Mouse (Mus musculus) cortical plate, adult 2 months (tissue): ENCODE measurements around the gene Alkbh6. TPM values are rescaled to one million over a fixed set of nuclear protein-coding genes. Genes with fewer than 3 reads are reported as not detected.

ENCODE experiments used
- H3K27ac ChIP-seq: fragments of 200-500 bp; 2 replicates; pipeline ENCODE4 v1.5.1; 2012; ENCODE audit warnings: low read length, control low read depth, inconsistent platforms; ENCODE audit not compliant: insufficient read depth
- H3K4me1 ChIP-seq: fragments of 200-500 bp; 2 replicates; pipeline ENCODE4 v1.6.1; 2011; ENCODE audit warnings: low read length; ENCODE audit not compliant: control insufficient read depth, insufficient read depth
- H3K4me3 ChIP-seq: fragments of 200-500 bp; 2 replicates; pipeline ENCODE4 v1.5.1; 2011; ENCODE audit warnings: mild to moderate bottlenecking, low read length, control low read depth; ENCODE audit not compliant: insufficient read depth
- CTCF ChIP-seq: fragments of 200-500 bp; IDR thresholded peaks from 2 replicates; pipeline ENCODE4 v1.5.1; 2011; ENCODE audit warnings: mild to moderate bottlenecking, control low read depth, low read length; ENCODE audit not compliant: insufficient read depth; ENCODE audit errors: extremely low read depth
- POLR2A ChIP-seq: fragments of 200-500 bp; IDR thresholded peaks from 2 replicates; pipeline ENCODE4 v1.6.1; 2011; ENCODE audit warnings: mild to moderate bottlenecking, low read length, control low read depth; ENCODE audit not compliant: insufficient read depth; ENCODE audit errors: extremely low read depth
- polyA plus RNA-seq: library from polyadenylated mRNA; depleted of rRNA; stranded (reverse); fragments of >200 nt; gene quantifications from 2 replicates; pipeline ENCODE4 v1.2.3, GENCODE M21; 2012; rRNA removed

Gene Alkbh6
- polyA plus RNA-seq, 1 experiment: 135 TPM

GRCm38 (mm10) chr7:30346635-30347379, 38.3 kb downstream of the Alkbh6 start:
- no peak for TF ChIP-seq POLR2A
- TF ChIP-seq CTCF: no peak
- H3K4me3 ChIP-seq: no peak overlapping the region
- no peak overlapping the region for H3K27ac ChIP-seq
- peaks cover 6% of the 10 kb centered on the region; the same call in 1 of the 2 replicates for H3K4me1 ChIP-seq

GRCm38 (mm10) chr7:30347828-30348227, 39.3 kb downstream of the Alkbh6 start:
- Histone ChIP-seq H3K4me3 (no peak overlapping the region), H3K4me1 (peaks cover 6% of the 10 kb centered on the region; the same call in 1 of the 2 replicates), H3K27ac (no peak overlapping the region)
- TF ChIP-seq CTCF: peak; percentile 56; the same call in 1 of the 2 replicates
- TF ChIP-seq POLR2A: no peak

GRCm38 (mm10) chr7:30353279-30353822, 44.8 kb downstream of the Alkbh6 start:
- TF ChIP-seq POLR2A (no peak), CTCF (peak; percentile 81)
- Histone ChIP-seq H3K4me1 (peaks cover 4% of the 10 kb centered on the region; the same call in 1 of the 2 replicates), H3K4me3 (no peak overlapping the region), H3K27ac (no peak overlapping the region)

GRCm38 (mm10) chr7:30354059-30354458, 45.5 kb downstream of the Alkbh6 start:
- no peak for TF ChIP-seq CTCF
- TF ChIP-seq POLR2A: no peak
- no peaks in the 10 kb centered on the region for H3K4me1 ChIP-seq
- H3K4me3 ChIP-seq: no peak overlapping the region
- no peak overlapping the region for H3K27ac ChIP-seq

- Histone ChIP-seq H3K4me1 (peaks cover 10% of the 10 kb centered on the region), H3K27ac (no peak overlapping the region), H3K4me3 (no peak overlapping the region)
- TF ChIP-seq POLR2A (no peak), CTCF (no peak)
Measured at GRCm38 (mm10) chr7:30358378-30359186, 50.1 kb downstream of the Alkbh6 start.

GRCm38 (mm10) chr7:30359276-30359865, 50.9 kb downstream of the Alkbh6 start:
- Histone ChIP-seq H3K4me1 (peaks cover 11% of the 10 kb centered on the region), H3K4me3 (no peak overlapping the region), H3K27ac (no peak overlapping the region)
- TF ChIP-seq POLR2A (no peak), CTCF (no peak)

- TF ChIP-seq CTCF (no peak), POLR2A (no peak)
- peaks cover 11% of the 10 kb centered on the region for H3K4me1 ChIP-seq
- H3K4me3 ChIP-seq: no peak overlapping the region; the same call in 1 of the 2 replicates
- H3K27ac ChIP-seq: no peak overlapping the region
Measured at GRCm38 (mm10) chr7:30360028-30360427, 51.5 kb downstream of the Alkbh6 start.

GRCm38 (mm10) chr7:30362652-30363343, 54.3 kb downstream of the Alkbh6 start, which contains the start of gene Lrfn3:
Gene Lrfn3, minus strand, starts transcription at chr7:30362772.
- TF ChIP-seq POLR2A: no peak
- peaks cover 11% of the 10 kb centered on the region for H3K4me1 ChIP-seq
- H3K4me3 ChIP-seq: peak within 1 kb of the TSS; percentile 76
- H3K27ac ChIP-seq: peak within 1 kb of the TSS; percentile 67; the same call in 1 of the 2 replicates

- H3K27ac ChIP-seq: peak overlapping the region; percentile 67; the same call in 1 of the 2 replicates
- TF ChIP-seq POLR2A (no peak), CTCF (no peak)
- peak overlapping the region; percentile 76 for H3K4me3 ChIP-seq
- H3K4me1 ChIP-seq: peaks cover 11% of the 10 kb centered on the region
Measured at GRCm38 (mm10) chr7:30363344-30363738, 54.8 kb downstream of the Alkbh6 start.

Other genes with a start within 250 kb of the Alkbh6 start
- 2.3 and 2.5 TPM in 2 replicates for gene Zfp82, start 235.8 kb upstream of the Alkbh6 start, polyA plus RNA-seq
- gene Gm26920, start 218.3 kb upstream of the Alkbh6 start, polyA plus RNA-seq: 0.44 and 0.50 TPM in 2 replicates
- gene Zfp566, start 218.2 kb upstream of the Alkbh6 start, polyA plus RNA-seq: 6.0 and 7.0 TPM in 2 replicates
- 42.8 and 44.9 TPM in 2 replicates for gene Zfp260, start 213.9 kb upstream of the Alkbh6 start, polyA plus RNA-seq
- 9.8 and 10.4 TPM in 2 replicates for gene Zfp382, start 186.8 kb upstream of the Alkbh6 start, polyA plus RNA-seq
- gene Zfp146, start 139.0 kb upstream of the Alkbh6 start, polyA plus RNA-seq: 33.5 and 35.2 TPM in 2 replicates
- 7.4 TPM in 2 replicates for gene Cox7a1, start 124.6 kb upstream of the Alkbh6 start, polyA plus RNA-seq
- gene Capns1, start 109.9 kb upstream of the Alkbh6 start, polyA plus RNA-seq: 254 and 279 TPM in 2 replicates
- gene Polr2i, start 76.8 kb upstream of the Alkbh6 start, polyA plus RNA-seq: 152 and 157 TPM in 2 replicates
- gene Tbcb, start 76.4 kb upstream of the Alkbh6 start, polyA plus RNA-seq: 136 and 139 TPM in 2 replicates
- gene Ovol3, start 73.0 kb upstream of the Alkbh6 start, polyA plus RNA-seq: 0.15 TPM in 1 of 2 replicates, not detected in the other
- gene Thap8, start 28.6 kb upstream of the Alkbh6 start, polyA plus RNA-seq: 0.19 and 0.38 TPM in 2 replicates
- 3.2 and 4.1 TPM in 2 replicates for gene Wdr62, start 28.3 kb upstream of the Alkbh6 start, polyA plus RNA-seq
- 439 and 458 TPM in 2 replicates for gene Clip3, start 17.0 kb upstream of the Alkbh6 start, polyA plus RNA-seq
- 23.6 and 24.7 TPM in 2 replicates for gene Syne4, start 6.1 kb downstream of the Alkbh6 start, polyA plus RNA-seq
- gene E130208F15Rik, start 13.0 kb downstream of the Alkbh6 start, polyA plus RNA-seq: 0.35 and 0.44 TPM in 2 replicates
- 16.9 and 17.4 TPM in 2 replicates for gene Sdhaf1, start 15.2 kb downstream of the Alkbh6 start, polyA plus RNA-seq
- 20.8 and 21.3 TPM in 2 replicates for gene Lrfn3, start 54.1 kb downstream of the Alkbh6 start, polyA plus RNA-seq
- gene Tyrobp, start 105.0 kb downstream of the Alkbh6 start, polyA plus RNA-seq: 78.9 and 79.5 TPM in 2 replicates
- gene Hcst, start 111.1 kb downstream of the Alkbh6 start, polyA plus RNA-seq: 1.1 and 1.7 TPM in 2 replicates
- 4.4 and 5.7 TPM in 2 replicates for gene Nfkbid, start 113.0 kb downstream of the Alkbh6 start, polyA plus RNA-seq
- gene Aplp1, start 136.8 kb downstream of the Alkbh6 start, polyA plus RNA-seq: 1,095 and 1,125 TPM in 2 replicates
- gene Kirrel2, start 149.0 kb downstream of the Alkbh6 start, polyA plus RNA-seq: 7.8 and 8.3 TPM in 2 replicates
- 1.4 and 1.7 TPM in 2 replicates for gene Nphs1, start 149.6 kb downstream of the Alkbh6 start, polyA plus RNA-seq
- gene Prodh2, start 184.9 kb downstream of the Alkbh6 start, polyA plus RNA-seq: not detected in 2 replicates
- gene Arhgap33, start 226.3 kb downstream of the Alkbh6 start, polyA plus RNA-seq: 174 and 184 TPM in 2 replicates
- 11.0 and 11.3 TPM in 2 replicates for gene Hspb6, start 243.5 kb downstream of the Alkbh6 start, polyA plus RNA-seq
- 4.7 and 6.2 TPM in 2 replicates for gene Proser3, start 243.6 kb downstream of the Alkbh6 start, polyA plus RNA-seq